Mouse (Mus musculus) liver, embryonic 11.5 days (tissue): ENCODE measurements around the gene Atg5. TPM values are rescaled to one million over a fixed set of nuclear protein-coding genes. Genes with fewer than 3 reads are reported as not detected.
A peak's percentile ranks its signal among the peaks of the same experiment; 100 is the strongest.

Experiments
- ATAC-seq: fragments of 200-750 bp; cut with Nextera tagmentation; replicated peaks from 2 replicates; pipeline ENCODE4 v1.8.0; 2017; ENCODE audit warnings: moderate number of reproducible peaks, mild to moderate bottlenecking, moderate TSS enrichment, moderate library complexity; ENCODE audit not compliant: low FRiP score
- DNase-seq: peaks from one replicate; pipeline ENCODE4 v3.0.0-alpha.2; 2017; ENCODE audit warnings: low spot score
- H3K27ac ChIP-seq: fragments of 300-500 bp; sonication (generic); 2 replicates; pipeline ENCODE4 v1.5.1; 2014; ENCODE audit warnings: mild to moderate bottlenecking, low read depth, low read length, control low read depth
- H3K27me3 ChIP-seq: fragments of 300-500 bp; sonication (generic); replicated peaks from 2 replicates; pipeline ENCODE4 v1.6.1; 2014; ENCODE audit warnings: low read length, mixed read lengths; ENCODE audit not compliant: control insufficient read depth, insufficient read depth
- H3K36me3 ChIP-seq: fragments of 300-500 bp; sonication (generic); 2 replicates; pipeline ENCODE4 v1.6.1; 2014; ENCODE audit warnings: mild to moderate bottlenecking, low read length, moderate library complexity, mixed read lengths; ENCODE audit not compliant: control insufficient read depth, insufficient read depth
- H3K4me1 ChIP-seq: fragments of 300-500 bp; sonication (generic); replicated peaks from 2 replicates; pipeline ENCODE4 v1.6.1; 2014; ENCODE audit warnings: low read length, mixed read lengths; ENCODE audit not compliant: control insufficient read depth, insufficient read depth
- H3K4me2 ChIP-seq: fragments of 300-500 bp; sonication (generic); 2 replicates; pipeline ENCODE4 v1.6.1; 2014; ENCODE audit warnings: mild to moderate bottlenecking, control low read depth, moderate library complexity
- H3K4me3 ChIP-seq: fragments of 300-500 bp; sonication (generic); 2 replicates; pipeline ENCODE4 v1.5.1; 2014; ENCODE audit warnings: low read depth, low read length, control low read depth
- H3K9ac ChIP-seq: fragments of 300-500 bp; sonication (generic); 2 replicates; pipeline ENCODE4 v1.6.1; 2014; ENCODE audit warnings: low read depth, low read length, control low read depth
- H3K9me3 ChIP-seq: fragments of 300-500 bp; sonication (generic); 2 replicates; pipeline ENCODE4 v1.6.1; 2016; ENCODE audit warnings: low read length, inconsistent platforms, mixed read lengths; ENCODE audit not compliant: control insufficient read depth
- WGBS: fragments of 180-500 bp; shearing (Covaris S2); extraction: QIAGEN DNeasy Blood & Tissue Kit; methylation state at CpG from one replicate; pipeline ENCODE4 v1.1.7; 2014; 5-methylcytosine and 5-hydroxymethylcytosine counted together
- polyA plus RNA-seq: library from polyadenylated mRNA; unstranded; fragments of >200 nt; fragmentation: Nextera tagmentation; extraction: Ambion mirVana; gene quantifications from 2 replicates; pipeline ENCODE4 v1.2.1, GENCODE M21; 2014

Gene Atg5
- polyA plus RNA-seq, 1 experiment from 2014 or later: 41.2 TPM

DNA sequence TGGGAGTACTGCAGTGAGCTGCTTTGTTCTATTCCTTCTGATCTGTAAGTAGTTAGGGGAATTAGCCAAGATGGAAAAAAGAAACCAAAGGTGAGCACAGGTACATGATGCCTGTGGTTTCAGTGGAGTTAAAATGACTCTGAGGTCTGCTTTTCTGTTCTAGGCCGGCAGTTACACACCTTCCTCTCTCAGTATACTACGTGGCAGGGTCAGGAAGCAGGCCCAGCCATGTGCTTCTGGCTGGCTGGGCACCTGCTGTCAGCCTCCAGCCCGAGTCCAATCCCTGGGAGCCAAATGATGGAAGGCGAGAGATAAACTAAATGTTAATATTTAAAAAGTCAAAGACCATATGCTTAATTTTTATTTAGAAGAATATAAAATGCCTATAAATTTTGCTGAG lies 85.3 kb downstream of the Atg5 start:
- Histone ChIP-seq H3K4me3 (no peak overlapping the region), H3K9me3 (no peaks in the 10 kb centered on the region), H3K9ac (no peak overlapping the region), H3K4me1 (peaks cover 7% of the 10 kb centered on the region; the same call in 1 of the 2 replicates), H3K27me3 (no peaks in the 10 kb centered on the region), H3K27ac (no peak overlapping the region), H3K36me3 (no peaks in the 10 kb centered on the region), H3K4me2 (no peak overlapping the region)
- 58% methylated on average over 4 of the region's 4 CpGs for WGBS
- DNase-seq (no peak), ATAC-seq (no peak)

GRCm38 (mm10) chr10:44354393-44354792 lies 86.2 kb downstream of the Atg5 start:
- H3K9ac ChIP-seq: no peak overlapping the region
- H3K4me1 ChIP-seq: peaks cover 7% of the 10 kb centered on the region; the same call in 1 of the 2 replicates
- no peak overlapping the region for H3K4me3 ChIP-seq
- no peaks in the 10 kb centered on the region for H3K9me3 ChIP-seq
- no peak overlapping the region for H3K27ac ChIP-seq
- DNase-seq (no peak), ATAC-seq (peak; percentile 82)
- 49% methylated on average over 10 of the region's 10 CpGs for WGBS
- H3K27me3 ChIP-seq: no peaks in the 10 kb centered on the region
- H3K4me2 ChIP-seq: no peak overlapping the region
- no peaks in the 10 kb centered on the region for H3K36me3 ChIP-seq

- Histone ChIP-seq H3K4me3 (no peak overlapping the region), H3K27ac (no peak overlapping the region), H3K4me1 (peaks cover 7% of the 10 kb centered on the region; the same call in 1 of the 2 replicates), H3K9ac (no peak overlapping the region), H3K4me2 (no peak overlapping the region), H3K27me3 (no peaks in the 10 kb centered on the region), H3K36me3 (no peaks in the 10 kb centered on the region), H3K9me3 (no peaks in the 10 kb centered on the region)
- WGBS: 83% methylated on average over 7 of the region's 7 CpGs
- ATAC-seq: no peak
- DNase-seq: no peak
Observed at GRCm38 (mm10) chr10:44355216-44355615, 87.1 kb downstream of the Atg5 start.

DNA sequence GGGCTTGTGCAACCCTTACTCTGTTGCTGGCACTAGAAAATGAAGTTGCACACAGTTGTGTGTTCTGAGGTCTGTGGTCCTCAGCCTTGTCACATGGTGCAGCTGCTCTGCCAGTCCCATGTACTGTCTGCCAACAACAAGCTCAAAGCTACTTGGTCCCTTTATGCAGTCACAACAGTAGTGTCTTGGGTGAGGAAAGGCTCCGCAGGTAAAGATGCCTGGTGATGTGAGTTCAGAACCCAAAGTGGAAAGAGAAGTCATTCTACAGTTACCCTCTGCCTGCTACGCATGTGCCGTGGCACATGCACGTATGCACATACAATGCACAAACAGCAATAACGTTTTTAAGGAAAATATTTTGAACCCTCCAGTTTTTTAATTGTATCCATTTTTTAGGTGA lies 88.5 kb downstream of the Atg5 start:
- ATAC-seq (no peak), DNase-seq (no peak)

GRCm38 (mm10) chr10:44357316-44357715 lies 89.2 kb downstream of the Atg5 start:
- 46% methylated on average over 13 of the region's 13 CpGs for WGBS
- no peak overlapping the region for H3K9ac ChIP-seq
- DNase-seq: no peak
- peaks cover 7% of the 10 kb centered on the region; the same call in 1 of the 2 replicates for H3K4me1 ChIP-seq
- no peak overlapping the region; the same call in 1 of the 2 replicates for H3K4me2 ChIP-seq
- H3K27ac ChIP-seq: no peak overlapping the region
- H3K4me3 ChIP-seq: no peak overlapping the region
- ATAC-seq: no peak
- H3K36me3 ChIP-seq: no peaks in the 10 kb centered on the region
- H3K27me3 ChIP-seq: no peaks in the 10 kb centered on the region
- H3K9me3 ChIP-seq: no peaks in the 10 kb centered on the region

More for the DNA sequence above, 88.5 kb downstream of the Atg5 start:
- H3K27me3 ChIP-seq: no peaks in the 10 kb centered on the region
- H3K9me3 ChIP-seq: no peaks in the 10 kb centered on the region
- no peak overlapping the region for H3K27ac ChIP-seq
- no peak overlapping the region for H3K9ac ChIP-seq
- 90% methylated on average over 5 of the region's 5 CpGs for WGBS
- no peak overlapping the region for H3K4me2 ChIP-seq
- peaks cover 7% of the 10 kb centered on the region; the same call in 1 of the 2 replicates for H3K4me1 ChIP-seq
- no peak overlapping the region for H3K4me3 ChIP-seq
- no peaks in the 10 kb centered on the region for H3K36me3 ChIP-seq

- 79% methylated on average over 6 of the region's 6 CpGs for WGBS
- DNase-seq (no peak), ATAC-seq (no peak)
- peaks cover 7% of the 10 kb centered on the region; the same call in 1 of the 2 replicates for H3K4me1 ChIP-seq
- no peak overlapping the region for H3K4me3 ChIP-seq
- H3K4me2 ChIP-seq: no peak overlapping the region
- no peaks in the 10 kb centered on the region for H3K36me3 ChIP-seq
- no peaks in the 10 kb centered on the region for H3K27me3 ChIP-seq
- H3K9ac ChIP-seq: no peak overlapping the region
- no peaks in the 10 kb centered on the region for H3K9me3 ChIP-seq
- H3K27ac ChIP-seq: no peak overlapping the region
Observed at GRCm38 (mm10) chr10:44358816-44359215, 90.7 kb downstream of the Atg5 start.

DNA sequence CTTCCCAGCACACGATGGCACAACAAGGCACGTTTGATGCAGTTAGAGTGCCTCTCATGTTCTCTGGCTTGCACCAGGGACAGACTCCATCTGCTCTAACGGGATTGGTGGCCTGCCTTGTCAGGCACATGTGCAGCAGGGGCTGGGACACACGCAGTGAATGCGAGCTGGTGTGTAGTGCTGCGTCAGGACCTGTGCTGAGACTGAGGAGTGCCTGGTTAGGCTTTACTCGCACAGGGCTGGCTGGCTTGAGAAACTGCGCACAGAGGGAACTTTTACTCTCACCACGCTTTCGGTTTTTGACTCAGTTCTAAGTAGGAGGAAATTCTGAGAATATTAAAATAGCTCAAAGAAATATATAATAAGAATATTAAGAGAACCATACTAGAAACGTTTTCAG lies 92.5 kb downstream of the Atg5 start:
- Histone ChIP-seq H3K4me1 (0 out of 2 replicates have a peak, but pooled peaks cover 9% of the 10 kb centered on the region), H3K4me3 (no peak overlapping the region), H3K27ac (no peak overlapping the region), H3K9ac (no peak overlapping the region), H3K36me3 (no peaks in the 10 kb centered on the region), H3K9me3 (no peaks in the 10 kb centered on the region), H3K4me2 (no peak overlapping the region), H3K27me3 (no peaks in the 10 kb centered on the region)
- ATAC-seq (no peak), DNase-seq (no peak)
- WGBS: 84% methylated on average over 11 of the region's 11 CpGs

- Histone ChIP-seq H3K9me3 (no peaks in the 10 kb centered on the region), H3K9ac (no peak overlapping the region), H3K4me1 (0 out of 2 replicates have a peak, but pooled peaks cover 6% of the 10 kb centered on the region), H3K27me3 (no peaks in the 10 kb centered on the region), H3K4me3 (no peak overlapping the region), H3K36me3 (no peaks in the 10 kb centered on the region), H3K27ac (no peak overlapping the region), H3K4me2 (no peak overlapping the region)
- DNase-seq (no peak), ATAC-seq (no peak)
- 83% methylated on average over 5 of the region's 5 CpGs for WGBS
Observed at GRCm38 (mm10) chr10:44362435-44362834, 94.3 kb downstream of the Atg5 start.

- 67% methylated on average over 9 of the region's 9 CpGs for WGBS
- ATAC-seq (no peak), DNase-seq (no peak)
- Histone ChIP-seq H3K36me3 (no peaks in the 10 kb centered on the region), H3K27me3 (no peaks in the 10 kb centered on the region), H3K4me1 (0 out of 2 replicates have a peak, but pooled peaks cover 5% of the 10 kb centered on the region), H3K4me3 (no peak overlapping the region), H3K4me2 (no peak overlapping the region), H3K9ac (no peak overlapping the region), H3K27ac (no peak overlapping the region), H3K9me3 (no peaks in the 10 kb centered on the region)
Observed at GRCm38 (mm10) chr10:44362846-44363245, 94.7 kb downstream of the Atg5 start.
